Mouse (Mus musculus) kidney, adult 11 months (tissue): ENCODE data around the gene Gm45799.

Source experiments
- DNase-seq: peaks from one replicate; pipeline ENCODE4 v3.0.0; 2022

Gm45799 gene

GRCm38 (mm10) chr7:105650639-105651435 lies 10.5 kb downstream of the Gm45799 start, which contains the start of gene Dnhd1:
Gene Dnhd1, plus strand, starts transcription at chr7:105650827.
- DNase-seq = peak; percentile 92

GRCm38 (mm10) chr7:105685541-105686197 lies 45.3 kb downstream of the Gm45799 start:
- no peak for DNase-seq

- no peak for DNase-seq
These were observed 50.5 kb downstream of the Gm45799 start for GRCm38 (mm10) chr7:105690875-105691274.

- no peak for DNase-seq
These were observed 62.8 kb downstream of the Gm45799 start for GRCm38 (mm10) chr7:105703184-105703583.

DNA sequence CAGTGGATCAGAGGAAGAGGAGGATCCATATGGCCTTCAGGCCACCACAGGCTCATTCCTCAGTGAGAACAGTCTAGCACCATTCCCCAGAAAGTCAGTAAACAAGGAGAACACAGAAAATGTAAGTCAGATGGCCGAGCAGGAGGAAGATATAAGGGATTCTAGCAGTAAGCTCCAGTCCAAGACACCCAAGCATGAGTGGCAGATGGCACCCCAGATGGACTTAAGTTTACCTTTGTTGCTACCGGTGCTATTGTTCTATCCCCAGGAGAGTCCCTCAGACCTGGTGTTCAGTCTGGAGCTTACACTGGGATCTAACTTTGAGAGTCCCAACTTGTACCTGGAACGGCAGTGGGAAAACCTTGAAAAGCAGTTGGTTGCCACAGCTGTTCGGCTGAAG lies 63.5 kb downstream of the Gm45799 start:
- no peak for DNase-seq

GRCm38 (mm10) chr7:105708733-105709132 lies 68.4 kb downstream of the Gm45799 start:
- no peak for DNase-seq

DNA sequence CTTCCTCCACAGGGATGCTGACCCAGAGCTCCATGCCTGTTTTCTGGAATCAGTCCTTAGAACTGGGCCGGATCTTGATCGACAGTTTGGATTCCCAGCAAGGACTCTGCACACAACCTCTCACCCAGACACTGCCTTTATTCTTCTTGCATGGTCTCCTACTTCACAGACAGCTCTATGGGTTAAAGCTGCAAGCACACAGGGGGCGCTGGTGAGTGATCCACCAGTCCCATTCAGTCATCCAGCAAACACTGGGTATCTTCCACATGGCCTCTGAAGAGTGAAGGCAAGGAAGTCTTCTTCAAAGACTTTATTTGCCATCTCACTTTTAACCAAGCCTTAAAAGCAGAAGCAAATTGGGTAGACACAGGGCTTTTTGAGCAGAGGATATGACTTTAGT lies 75.0 kb downstream of the Gm45799 start:
- no peak for DNase-seq

- DNase-seq = no peak
These were observed 81.6 kb downstream of the Gm45799 start for GRCm38 (mm10) chr7:105721916-105722315.

DNA sequence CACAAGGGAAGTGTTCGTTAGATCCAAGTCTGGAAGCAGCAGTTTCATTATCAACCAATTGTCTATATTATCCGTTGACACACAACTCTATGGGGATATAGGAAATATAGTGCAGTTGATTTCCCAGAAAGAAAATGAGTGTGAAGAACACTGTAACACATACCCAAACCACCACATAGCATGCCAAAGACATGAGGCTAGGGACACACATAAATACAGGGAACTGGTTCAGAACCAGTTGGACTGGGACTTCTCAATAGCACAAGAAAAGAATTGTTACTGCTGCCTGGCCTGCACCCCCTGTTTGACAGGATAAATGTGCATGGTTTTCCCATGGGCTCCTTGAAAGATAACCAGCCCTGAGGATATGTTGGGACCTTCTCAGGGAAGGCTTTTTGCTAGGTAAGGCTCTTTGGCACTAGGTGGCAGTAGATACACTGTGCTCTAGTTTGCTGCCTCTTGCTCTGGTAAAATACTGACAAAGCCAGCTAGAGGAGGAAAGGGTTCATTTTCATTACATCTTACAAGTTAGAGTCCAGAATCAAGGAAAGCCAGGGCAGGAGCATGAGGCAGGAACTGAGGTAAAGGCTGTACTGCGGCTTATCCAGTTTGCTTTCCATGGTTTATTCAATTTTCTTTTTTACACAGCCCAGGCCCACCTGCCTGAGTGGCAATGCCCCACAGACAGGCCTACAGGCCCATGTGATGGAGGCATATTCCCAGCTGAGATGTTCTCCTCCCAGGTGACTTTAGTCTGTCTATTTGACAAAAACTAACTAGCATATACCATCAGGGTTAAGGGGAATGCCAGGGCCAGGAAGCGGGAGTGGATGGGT lies 86.0 kb downstream of the Gm45799 start:
- DNase-seq = peak; percentile 41

DNA sequence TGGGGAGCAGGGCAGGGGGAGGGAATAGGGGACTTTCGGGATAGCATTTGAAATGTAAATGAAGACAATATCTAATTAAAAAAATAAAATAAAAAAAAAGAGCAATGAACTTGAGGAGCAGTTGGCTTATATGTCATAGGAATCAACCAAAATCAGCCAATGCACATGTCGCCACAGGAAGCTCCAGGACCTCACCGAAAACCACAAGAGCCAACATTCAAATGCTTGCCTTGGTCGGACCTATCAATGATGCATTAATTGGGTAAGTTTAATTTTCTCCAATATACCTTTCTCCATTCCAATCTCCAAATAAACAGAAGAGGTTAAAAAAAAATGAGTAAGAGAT lies 86.6 kb downstream of the Gm45799 start:
- no peak for DNase-seq

DNA sequence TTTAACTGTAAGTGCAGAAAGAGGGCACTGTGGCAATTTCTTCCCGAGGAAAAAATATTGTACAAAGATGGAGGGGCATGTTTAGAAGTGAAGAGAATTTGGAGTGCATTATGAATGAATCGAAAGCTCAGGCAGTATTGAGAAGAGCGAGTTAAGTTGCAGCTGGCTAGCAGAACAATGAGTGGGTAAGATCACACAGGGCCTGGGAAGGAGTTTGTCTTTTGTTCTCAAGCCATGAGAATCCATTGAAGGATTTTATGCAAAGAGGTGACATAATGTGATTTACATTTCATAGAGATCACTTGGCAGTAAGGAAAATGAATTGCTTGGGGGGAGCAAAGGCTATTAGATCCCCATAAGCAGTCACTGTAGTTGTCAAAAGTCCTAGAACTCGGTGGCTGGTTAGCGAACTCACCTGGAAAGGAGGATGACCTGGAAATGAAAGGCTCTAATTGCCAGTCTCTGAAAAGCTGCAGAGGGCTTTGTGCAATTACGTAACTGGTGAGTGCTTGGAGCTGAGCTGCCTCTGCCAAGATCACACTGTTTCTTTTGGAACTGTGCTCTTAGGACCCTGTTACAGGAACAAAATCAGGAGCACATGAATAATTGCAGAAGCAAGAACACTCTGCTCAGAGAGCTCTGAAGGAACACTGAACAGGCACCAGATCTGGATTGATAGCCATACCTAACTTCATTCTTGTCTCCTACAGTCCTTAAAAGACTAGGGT lies 88.5 kb downstream of the Gm45799 start:
- DNase-seq = no peak

DNA sequence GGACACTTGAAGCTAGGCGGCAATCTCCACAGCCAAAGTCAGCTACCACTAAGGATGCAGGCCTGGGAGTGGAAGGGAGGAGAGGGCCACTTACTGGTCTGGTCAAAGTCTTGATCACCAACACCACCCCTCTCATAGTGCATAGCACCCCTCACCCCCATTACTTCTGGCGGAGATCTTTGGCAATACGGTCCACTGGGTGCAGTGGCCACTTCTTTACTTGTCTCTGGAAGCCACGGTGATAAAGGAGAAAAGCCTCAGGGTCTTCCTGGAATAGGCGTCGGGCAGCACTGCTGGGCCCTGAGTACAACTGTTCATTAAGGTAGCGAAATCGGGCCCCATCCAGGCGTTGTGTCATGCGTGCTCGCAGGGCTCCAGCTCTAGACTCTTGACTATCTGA lies 93.5 kb downstream of the Gm45799 start:
- DNase-seq = no peak
